12 mouse cellular contexts compared by ENCODE assay signal in the genomic region with DNA sequence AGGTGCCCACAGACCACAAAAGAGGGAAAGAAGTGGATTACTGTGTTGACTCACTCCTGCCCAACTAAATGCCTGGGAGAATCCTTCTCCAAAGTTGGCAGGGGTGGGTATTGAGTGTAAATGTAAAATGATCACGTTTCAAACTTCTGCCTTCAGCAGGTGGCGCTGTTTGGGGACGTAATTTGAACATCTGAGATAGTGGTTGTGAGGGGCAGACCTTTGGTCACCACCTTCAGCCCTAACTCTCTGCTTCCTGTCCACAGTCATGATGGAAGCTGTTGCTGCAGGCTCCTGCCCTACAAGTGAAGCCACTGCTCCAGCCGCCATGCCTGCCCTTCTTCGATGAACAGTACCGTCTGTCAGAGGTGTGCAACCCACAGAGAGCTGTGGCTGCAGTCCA. TPM values are rescaled to one million over a fixed set of nuclear protein-coding genes. Genes with fewer than 3 reads are reported as not detected.
DNase-seq lines count a peak whose midpoint lies in the region; ATAC-seq lines count a peak whose summit lies in the region.
"Had no signal": no experiment of that assay in that cellular context is flagged by ENCODE, and none has a peak within 500 bp of the region (broad histone marks: within the 10 kb centered on the region; RNA-seq: fewer than 3 reads in every experiment).

No protein-coding gene starts in this region.

- H3K9ac ChIP-seq in heart, embryonic 12.5 days = no peak overlapping the region

- H3K27ac ChIP-seq in heart, embryonic 12.5 days (ENCODE audit: poor library complexity, severe bottlenecking) = no peak overlapping the region
- H3K27ac ChIP-seq: forebrain, embryonic 10.5 days had no signal

- ATAC-seq in heart, embryonic 12.5 days (ENCODE audit: insufficient number of reproducible peaks, low FRiP score) = no peak
- no peak for ATAC-seq in granulocyte monocyte progenitor cell, adult 5-6 weeks (replicated peaks; ENCODE audit: poor library complexity, severe bottlenecking)

- no peaks in the 10 kb centered on the region for H3K27me3 ChIP-seq in heart, embryonic 12.5 days (replicated peaks)

- H3K9me3 ChIP-seq in heart, embryonic 12.5 days (replicated peaks) = no peaks in the 10 kb centered on the region
- H3K9me3 ChIP-seq: forebrain, embryonic 10.5 days had no signal

- intact Hi-C loops in heart, postnatal 36 days (cut with DNase I) = no loop called here

- H3K4me3 ChIP-seq in heart, embryonic 12.5 days = no peak overlapping the region
- H3K4me3 ChIP-seq: forebrain, embryonic 10.5 days had no signal

- H3K4me1 ChIP-seq in heart, embryonic 12.5 days (replicated peaks) = no peaks in the 10 kb centered on the region; the same call in 1 of the 2 replicates

- no peaks in the 10 kb centered on the region for H3K36me3 ChIP-seq in heart, embryonic 12.5 days
- H3K36me3 ChIP-seq: forebrain, embryonic 10.5 days had no signal

- H3K4me2 ChIP-seq in heart, embryonic 12.5 days = no peak overlapping the region

- WGBS in heart, embryonic 12.5 days = 39% methylated on average over 6 of the region's 6 CpGs

- peak; percentile 29 to 43 for DNase-seq in heart, postnatal 36 days
- peak; percentile 40 for DNase-seq in B cell, adult 2 months
- peak; percentile 29 for DNase-seq in MN1 (ENCODE audit: low spot score)
- DNase-seq in forelimb bud, embryonic 11.5 days (ENCODE audit: low read depth, low spot score) = peak; percentile 49
- no peak for DNase-seq in right cerebral cortex, postnatal 14 days

RNA-seq across cellular contexts. Expression of a gene that starts 6.8 kb away (rescaled TPM):
- 1 to 10 TPM; 3.9 to 4.0 TPM for total RNA-seq in heart, postnatal 36 days (2021)
- 0.13 and 0.26 TPM in 2 replicates for polyA plus RNA-seq in heart, embryonic 12.5 days (2016; fragmentation: Nextera tagmentation; extraction: Ambion mirVana)
- total RNA-seq in granulocyte monocyte progenitor cell, adult 5-6 weeks (2014; fragmentation: Nextera tagmentation) = not detected in 2 replicates
- not detected in 2 replicates for total RNA-seq in granulocyte monocyte progenitor cell, adult 5-6 weeks (2017)
- polyA plus RNA-seq: neural tube, embryonic 11.5 days had no signal

RNA-seq across cellular contexts. Expression of a gene that starts 10.0 kb away (rescaled TPM):
- total RNA-seq in heart, postnatal 36 days (2021) = 1 to 10 TPM; 3.2 to 3.6 TPM
- polyA plus RNA-seq in heart, embryonic 12.5 days (2016; fragmentation: Nextera tagmentation; extraction: Ambion mirVana) = 6.4 and 7.3 TPM in 2 replicates
- 4.8 and 7.9 TPM in 2 replicates for total RNA-seq in granulocyte monocyte progenitor cell, adult 5-6 weeks (2014; fragmentation: Nextera tagmentation)
- 3.4 and 3.6 TPM in 2 replicates for total RNA-seq in granulocyte monocyte progenitor cell, adult 5-6 weeks (2017)

RNA-seq across cellular contexts. Expression of a gene that starts 20.8 kb away (rescaled TPM):
- not detected for total RNA-seq in heart, postnatal 36 days (2021)
- not detected in 2 replicates for polyA plus RNA-seq in heart, embryonic 12.5 days (2016; fragmentation: Nextera tagmentation; extraction: Ambion mirVana)
- total RNA-seq in granulocyte monocyte progenitor cell, adult 5-6 weeks (2014; fragmentation: Nextera tagmentation) = not detected in 2 replicates
- not detected in 2 replicates for total RNA-seq in granulocyte monocyte progenitor cell, adult 5-6 weeks (2017)
- polyA plus RNA-seq: brain, embryonic 14.5 days; forebrain, embryonic 10.5 days; heart, embryonic 14.5 days; liver, embryonic 16.5 days; neural tube, embryonic 11.5 days had no signal

Comparison
In these comparisons a context has a peak if more than half of its experiments do, and no peak if none do; other contexts are left out.
1. RNA of a gene that starts 6.8 kb away (total RNA-seq): 3.9 to 4.0 TPM in heart, postnatal 36 days; not detected in granulocyte monocyte progenitor cell, adult 5-6 weeks; every median in the first group is over 4 times any median in the second.